Mouse (Mus musculus): ENCODE measurements around the gene Gm3424. TPM values are rescaled to one million over a fixed set of nuclear protein-coding genes. Genes with fewer than 3 reads are reported as not detected.

The Gm3424 gene
- 0.81 TPM for polyA plus RNA-seq (2014; fragmentation: Illumina TruSeq; extraction: RNeasy Lipid Tissue Mini Kit (QIAGEN cat#74804); ENCODE audit: low read depth, low replicate concordance)

GRCm38 (mm10) chr14:5830229-5830628 lies at the start of gene Gm3424:
Gene Gm3424 (minus strand): TSS chr14:5830329.

DNA sequence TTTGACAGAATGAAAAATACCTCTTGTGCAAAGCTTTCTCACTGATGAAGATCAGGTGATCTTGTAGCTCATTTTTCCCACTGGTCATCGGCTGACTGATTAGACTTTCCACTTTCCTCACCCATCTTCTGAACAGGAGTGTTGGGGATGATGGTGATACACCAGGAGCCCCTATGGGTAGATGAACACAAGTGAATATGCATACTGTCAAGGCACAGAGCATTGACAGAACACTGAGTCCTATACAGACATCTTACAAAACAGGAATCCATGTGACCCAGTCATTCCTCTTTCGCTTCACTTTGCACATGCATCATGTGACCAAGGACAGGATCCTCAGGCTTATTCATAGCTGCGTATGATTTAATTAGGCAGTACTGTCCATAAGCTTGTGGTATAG lies 22.2 kb downstream of the Gm3424 start, which contains the start of gene Gm3383:
Gene Gm3383 (minus strand): TSS at position 101 of the 400 bp plus-strand sequence.

Other genes with a start within 250 kb of the Gm3424 start
- not detected for gene Gm8265, start 197.3 kb downstream of the Gm3424 start, polyA plus RNA-seq (2014; fragmentation: Illumina TruSeq; extraction: RNeasy Lipid Tissue Mini Kit (QIAGEN cat#74804); ENCODE audit: low read depth, low replicate concordance)
- not detected for gene Gm9603, start 142.9 kb downstream of the Gm3424 start, polyA plus RNA-seq (2014; fragmentation: Illumina TruSeq; extraction: RNeasy Lipid Tissue Mini Kit (QIAGEN cat#74804); ENCODE audit: low read depth, low replicate concordance)
- gene Gm3373, start 88.8 kb downstream of the Gm3424 start, polyA plus RNA-seq (2014; fragmentation: Illumina TruSeq; extraction: RNeasy Lipid Tissue Mini Kit (QIAGEN cat#74804); ENCODE audit: low read depth, low replicate concordance): 0.66 TPM
- gene Gm3383, start 22.3 kb downstream of the Gm3424 start, polyA plus RNA-seq (2014; fragmentation: Illumina TruSeq; extraction: RNeasy Lipid Tissue Mini Kit (QIAGEN cat#74804); ENCODE audit: low read depth, low replicate concordance): 0.31 TPM
- gene Gm8237, start 50.1 kb upstream of the Gm3424 start, polyA plus RNA-seq (2014; fragmentation: Illumina TruSeq; extraction: RNeasy Lipid Tissue Mini Kit (QIAGEN cat#74804); ENCODE audit: low read depth, low replicate concordance): not detected
- gene Gm3248, start 131.4 kb upstream of the Gm3424 start, polyA plus RNA-seq (2014; fragmentation: Illumina TruSeq; extraction: RNeasy Lipid Tissue Mini Kit (QIAGEN cat#74804); ENCODE audit: low read depth, low replicate concordance): 0.26 TPM
- gene Gm3453, start 148.8 kb upstream of the Gm3424 start, polyA plus RNA-seq (2014; fragmentation: Illumina TruSeq; extraction: RNeasy Lipid Tissue Mini Kit (QIAGEN cat#74804); ENCODE audit: low read depth, low replicate concordance): not detected
- gene Gm6337, start 227.9 kb upstream of the Gm3424 start, polyA plus RNA-seq (2014; fragmentation: Illumina TruSeq; extraction: RNeasy Lipid Tissue Mini Kit (QIAGEN cat#74804); ENCODE audit: low read depth, low replicate concordance): not detected